Mouse (Mus musculus) hindbrain, embryonic 15.5 days (tissue): ENCODE results near the gene Prkaa1. TPM values are rescaled to one million over a fixed set of nuclear protein-coding genes. Genes with fewer than 3 reads are reported as not detected.

Experiments
- polyA plus RNA-seq: library from polyadenylated mRNA; unstranded; fragments of >200 nt; fragmentation: Nextera tagmentation; extraction: Ambion mirVana; gene quantifications from 2 replicates; pipeline ENCODE4 v1.2.1, GENCODE M21; 2015

Gene Prkaa1
- polyA plus RNA-seq, 1 experiment from 2014 or later = 13.7 TPM

Other genes starting within 250 kb of the Prkaa1 start
- not detected in 2 replicates for gene Mroh2b, start 245.1 kb upstream of the Prkaa1 start, polyA plus RNA-seq
- 0.19 TPM in 1 of 2 replicates, not detected in the other for gene C7, start 80.1 kb upstream of the Prkaa1 start, polyA plus RNA-seq
- gene Card6, start 35.3 kb upstream of the Prkaa1 start, polyA plus RNA-seq = 0.58 and 0.64 TPM in 2 replicates
- gene Rpl37, start 27.2 kb upstream of the Prkaa1 start, polyA plus RNA-seq = 309 and 316 TPM in 2 replicates
- gene Ttc33, start 41.7 kb downstream of the Prkaa1 start, polyA plus RNA-seq = 50.4 and 53.0 TPM in 2 replicates
- 2.6 and 3.1 TPM in 2 replicates for gene Ptger4, start 100.3 kb downstream of the Prkaa1 start, polyA plus RNA-seq